Mouse (Mus musculus) c-Kit-negative CD71-positive TER-119-positive erythroid progenitor cells, embryonic 14.5 days (primary cell): ENCODE data around the gene Pelo.

Experiments
- DNase-seq: peaks from one replicate; pipeline ENCODE4 v3.0.0-alpha.2; 2013; ENCODE audit warnings: low read depth, low spot score

Gene Pelo

GRCm38 (mm10) chr13:115096965-115097364, 7.0 kb upstream of the Pelo start:
- DNase-seq: no peak

GRCm38 (mm10) chr13:115096216-115096615, 6.2 kb upstream of the Pelo start:
- no peak for DNase-seq

GRCm38 (mm10) chr13:115095392-115095791, 5.4 kb upstream of the Pelo start:
- no peak for DNase-seq

GRCm38 (mm10) chr13:115091511-115091910, 1.5 kb upstream of the Pelo start:
- peak; percentile 31 for DNase-seq

GRCm38 (mm10) chr13:115090977-115091445, 1.0 kb upstream of the Pelo start:
- no peak for DNase-seq

- peak; percentile 35 for DNase-seq
These were observed 476 bp downstream of the Pelo start for GRCm38 (mm10) chr13:115089395-115090025.

- DNase-seq: no peak
These were observed 979 bp downstream of the Pelo start for GRCm38 (mm10) chr13:115089020-115089394.

GRCm38 (mm10) chr13:115085974-115086373, 4.0 kb downstream of the Pelo start:
- DNase-seq: no peak

- DNase-seq: no peak
These were observed 7.6 kb downstream of the Pelo start for GRCm38 (mm10) chr13:115082339-115082738.

GRCm38 (mm10) chr13:115079996-115080585, 9.9 kb downstream of the Pelo start:
- DNase-seq: no peak

- DNase-seq: no peak
These were observed 10.8 kb downstream of the Pelo start for GRCm38 (mm10) chr13:115078997-115079685.

- no peak for DNase-seq
These were observed 12.4 kb downstream of the Pelo start for GRCm38 (mm10) chr13:115077346-115078134.

GRCm38 (mm10) chr13:115072386-115072785, 17.6 kb downstream of the Pelo start:
- DNase-seq: no peak

GRCm38 (mm10) chr13:115071431-115071830, 18.6 kb downstream of the Pelo start:
- DNase-seq: no peak

- no peak for DNase-seq
These were observed 22.0 kb downstream of the Pelo start for GRCm38 (mm10) chr13:115067968-115068330.

- DNase-seq: no peak
These were observed 22.5 kb downstream of the Pelo start for GRCm38 (mm10) chr13:115067324-115067967.

GRCm38 (mm10) chr13:115057555-115057954, 32.4 kb downstream of the Pelo start:
- no peak for DNase-seq

- DNase-seq: no peak
These were observed 35.2 kb downstream of the Pelo start for GRCm38 (mm10) chr13:115054783-115055182.

- DNase-seq: no peak
These were observed 37.4 kb downstream of the Pelo start for GRCm38 (mm10) chr13:115052568-115052967.

GRCm38 (mm10) chr13:115050660-115051559, 39.1 kb downstream of the Pelo start:
- DNase-seq: no peak

- DNase-seq: no peak
These were observed 47.3 kb downstream of the Pelo start for GRCm38 (mm10) chr13:115042652-115043051.
